Mouse (Mus musculus): ENCODE data around the gene Mcee.

- no peak for TF ChIP-seq E2F4 (IDR thresholded peaks at IDR 0.05; ENCODE audit: insufficient read depth)
- TF ChIP-seq POLR2A (IDR thresholded peaks at IDR 0.05; ENCODE audit: insufficient read length, low read depth) = no peak
- TF ChIP-seq MYOD1 (IDR thresholded peaks at IDR 0.05; ENCODE audit: control insufficient read depth in 1 of 3, insufficient read length in 2 of 3, low read depth in 2 of 3) = no peak
- no peak for TF ChIP-seq USF1 (IDR thresholded peaks at IDR 0.05; ENCODE audit: low read depth)
- no peak for TF ChIP-seq MYOG (IDR thresholded peaks at IDR 0.05; ENCODE audit: control insufficient read depth in 1 of 3, insufficient read depth in 1 of 3, insufficient read length in 2 of 3, low read depth in 2 of 3)
- no peak for TF ChIP-seq POLR2AphosphoS2 (IDR thresholded peaks at IDR 0.05; ENCODE audit: insufficient read length, low read depth)
- no peak for TF ChIP-seq MAX (IDR thresholded peaks at IDR 0.05; ENCODE audit: low read depth)
- TF ChIP-seq TCF3 (IDR thresholded peaks at IDR 0.05; ENCODE audit: insufficient read length, low read depth) = no peak
- TF ChIP-seq CEBPB (IDR thresholded peaks at IDR 0.05; ENCODE audit: insufficient read depth, poor library complexity, severe bottlenecking) = no peak
- no peak for TF ChIP-seq TCF12 (IDR thresholded peaks at IDR 0.05; ENCODE audit: insufficient read depth, poor library complexity, severe bottlenecking)
Measured at GRCm38 (mm10) chr7:64354206-64354605, 38.2 kb upstream of the Mcee start.
